In genomic region chr4:59549175-59549976, GRCm38 (mm10) we compare ENCODE assay signal across 7 mouse cellular contexts. TPM values are rescaled to one million over a fixed set of nuclear protein-coding genes. Genes with fewer than 3 reads are reported as not detected.
DNase-seq lines count a peak whose midpoint lies in the region; ATAC-seq lines count a peak whose summit lies in the region.

TSS of gene Ptbp3 (minus strand) at chr4:59549364.

- no peaks in the 10 kb centered on the region for H3K27me3 ChIP-seq in embryonic facial prominence, embryonic 11.5 days (ENCODE audit: control insufficient read depth, insufficient read depth, low read length)
- H3K27me3 ChIP-seq in limb, embryonic 10.5 days (ENCODE audit: low read depth, poor library complexity, severe bottlenecking): no peaks in the 10 kb centered on the region
- H3K27me3 ChIP-seq in midbrain, embryonic 13.5 days: peaks cover 9% of the 10 kb centered on the region; the same call in 1 of the 2 replicates

- whole genome bisulfite sequencing in embryonic facial prominence, embryonic 11.5 days: under 1% methylated on average over 54 of the region's 83 CpGs
- under 1% methylated on average over 68 of the region's 83 CpGs for WGBS in limb, embryonic 10.5 days
- under 1% methylated on average over 50 of the region's 83 CpGs for WGBS in midbrain, embryonic 13.5 days

- H3K9me3 ChIP-seq in embryonic facial prominence, embryonic 11.5 days (replicated peaks; ENCODE audit: control insufficient read depth, low read length): no peaks in the 10 kb centered on the region
- H3K9me3 ChIP-seq in limb, embryonic 10.5 days (replicated peaks): no peaks in the 10 kb centered on the region
- no peaks in the 10 kb centered on the region for H3K9me3 ChIP-seq in midbrain, embryonic 13.5 days

- no peaks in the 10 kb centered on the region; the same call in 1 of the 2 replicates for H3K4me1 ChIP-seq in embryonic facial prominence, embryonic 11.5 days (ENCODE audit: control insufficient read depth, insufficient read depth, low read length)
- H3K4me1 ChIP-seq in limb, embryonic 10.5 days: peaks cover 13% of the 10 kb centered on the region
- peaks cover 17% of the 10 kb centered on the region for H3K4me1 ChIP-seq in midbrain, embryonic 13.5 days (replicated peaks)

- peak within 1 kb of the TSS; percentile 80 for H3K4me2 ChIP-seq in embryonic facial prominence, embryonic 11.5 days (ENCODE audit: low read depth, low read length)
- H3K4me2 ChIP-seq in midbrain, embryonic 13.5 days (replicated peaks): peak within 1 kb of the TSS; percentile 78

- H3K9ac ChIP-seq in embryonic facial prominence, embryonic 11.5 days (replicated peaks; ENCODE audit: low read length): peak within 1 kb of the TSS; percentile 89
- H3K9ac ChIP-seq in midbrain, embryonic 13.5 days (replicated peaks): peak within 1 kb of the TSS; percentile 77

- ATAC-seq in embryonic facial prominence, embryonic 11.5 days (replicated peaks; ENCODE audit: insufficient number of reproducible peaks, low FRiP score, low TSS enrichment, low read depth): peak; percentile 92
- peak; percentile 70 for ATAC-seq in granulocyte monocyte progenitor cell, adult 5-6 weeks (replicated peaks; ENCODE audit: poor library complexity, severe bottlenecking)
- ATAC-seq in midbrain, embryonic 13.5 days: peak; percentile 95

- peak within 1 kb of the TSS; percentile 88 for H3K27ac ChIP-seq in embryonic facial prominence, embryonic 11.5 days (replicated peaks; ENCODE audit: low read depth, low read length)
- H3K27ac ChIP-seq in limb, embryonic 10.5 days: peak within 1 kb of the TSS; percentile 94
- H3K27ac ChIP-seq in midbrain, embryonic 13.5 days: peak within 1 kb of the TSS; percentile 91

- DNase-seq in adrenal gland, postnatal 14 days: peak; percentile 97
- DNase-seq in embryonic facial prominence, embryonic 11.5 days (ENCODE audit: low spot score): peak; percentile 94
- DNase-seq in kidney, adult 11 months: peak; percentile 87
- DNase-seq in limb, embryonic 10.5 days (ENCODE audit: low spot score): peak; percentile 99
- peak; percentile 87 for DNase-seq in spleen, adult 12 weeks (ENCODE audit: low spot score)

- no peaks in the 10 kb centered on the region for H3K36me3 ChIP-seq in embryonic facial prominence, embryonic 11.5 days (replicated peaks; ENCODE audit: control insufficient read depth, insufficient read depth, low read depth, low read length)
- no peaks in the 10 kb centered on the region for H3K36me3 ChIP-seq in limb, embryonic 10.5 days
- H3K36me3 ChIP-seq in midbrain, embryonic 13.5 days: no peaks in the 10 kb centered on the region

- H3K4me3 ChIP-seq in embryonic facial prominence, embryonic 11.5 days (ENCODE audit: low read depth, low read length): peak within 1 kb of the TSS; percentile 74
- H3K4me3 ChIP-seq in limb, embryonic 10.5 days: peak within 1 kb of the TSS; percentile 88
- H3K4me3 ChIP-seq in midbrain, embryonic 13.5 days (replicated peaks): peak within 1 kb of the TSS; percentile 88

RNA-seq across cellular contexts. Expression of gene Ptbp3, which starts in this region (rescaled TPM):
- total RNA-seq in adrenal gland, postnatal 14 days (2021): 121 and 137 TPM in 2 replicates
- 47.0 and 48.4 TPM in 2 replicates for polyA plus RNA-seq in embryonic facial prominence, embryonic 11.5 days (2014; fragmentation: Nextera tagmentation; extraction: Ambion mirVana)
- 275 and 288 TPM in 2 replicates for total RNA-seq in granulocyte monocyte progenitor cell, adult 5-6 weeks (2014; fragmentation: Nextera tagmentation)
- total RNA-seq in granulocyte monocyte progenitor cell, adult 5-6 weeks (2017): 260 and 270 TPM in 2 replicates
- 34.4 and 37.4 TPM in 2 replicates for polyA plus RNA-seq in limb, embryonic 10.5 days (2016; fragmentation: Nextera tagmentation; extraction: Ambion mirVana)
- 18.5 and 20.3 TPM in 2 replicates for polyA plus RNA-seq in midbrain, embryonic 13.5 days (2015; fragmentation: Nextera tagmentation; extraction: Ambion mirVana)

Comparison
In these comparisons a context has a peak if more than half of its experiments do, and no peak if none do; other contexts are left out.
1. Peak in every context shown above with its lines: DNase-seq, ATAC-seq, H3K4me3 ChIP-seq and H3K27ac ChIP-seq.